Mouse (Mus musculus) C2C12 (cell line): ENCODE data around the gene Pld4.

ENCODE experiments used
- CEBPB ChIP-seq: IDR thresholded peaks from one replicate; pipeline ENCODE4 v1.6.1; 2011; ENCODE audit warnings: low read depth, mild to moderate bottlenecking, control low read depth, moderate library complexity
- CTCF ChIP-seq: IDR thresholded peaks from one replicate; pipeline ENCODE4 v1.5.1; 2011; ENCODE audit not compliant: control insufficient read depth, insufficient read depth, insufficient read length
- FOSL1 ChIP-seq: IDR thresholded peaks from one replicate; pipeline ENCODE4 v1.8.0; 2011; ENCODE audit warnings: mild to moderate bottlenecking, low read length; ENCODE audit not compliant: poor library complexity, insufficient read depth, severe bottlenecking
- MAX ChIP-seq: IDR thresholded peaks from one replicate; pipeline ENCODE4 v1.6.1; 2011; ENCODE audit warnings: mild to moderate bottlenecking, control low read depth
- MYOD1 ChIP-seq: IDR thresholded peaks from one replicate; pipeline ENCODE4 v1.6.1; 2011; ENCODE audit warnings: low read depth; ENCODE audit not compliant: control insufficient read depth, insufficient read length
- USF1 ChIP-seq: IDR thresholded peaks from one replicate; pipeline ENCODE4 v1.6.1; 2011; ENCODE audit warnings: low read depth, mild to moderate bottlenecking, control low read depth, moderate library complexity

GRCm38 (mm10) chr12:112720216-112720615, 40.2 kb upstream of the Pld4 start, which contains the start of gene Cep170b:
- TF ChIP-seq CTCF, result no peak
- TF ChIP-seq FOSL1, result no peak
- TF ChIP-seq USF1, result no peak
- no peak for TF ChIP-seq MAX
- TF ChIP-seq CEBPB, result no peak
- TF ChIP-seq MYOD1, result no peak
